Mouse (Mus musculus) myocyte (in vitro differentiated cells): Measurements from ENCODE around the gene Ndufs2. TPM values are rescaled to one million over a fixed set of nuclear protein-coding genes. Genes with fewer than 3 reads are reported as not detected.

Experiments used
- H3K27me3 ChIP-seq: one replicate; pipeline ENCODE4 v1.6.1; 2011; ENCODE audit not compliant: control insufficient read depth, insufficient read depth, insufficient read length
- H3K36me3 ChIP-seq: one replicate; pipeline ENCODE4 v1.6.1; 2011; ENCODE audit not compliant: control insufficient read depth, insufficient read depth
- H3K4me2 ChIP-seq: one replicate; pipeline ENCODE4 v1.6.1; 2011; ENCODE audit warnings: low read depth, control low read depth
- H3K4me3 ChIP-seq: one replicate; pipeline ENCODE4 v1.5.1; 2011; ENCODE audit warnings: mild to moderate bottlenecking, control low read depth, moderate library complexity
- H3K79me2 ChIP-seq: one replicate; pipeline ENCODE4 v1.6.1; 2011; ENCODE audit not compliant: control insufficient read depth, insufficient read depth
- H3ac ChIP-seq: one replicate; pipeline ENCODE4 v1.6.1; 2011; ENCODE audit not compliant: control insufficient read depth, insufficient read length
- CEBPB ChIP-seq: IDR thresholded peaks from 2 replicates; pipeline ENCODE4 v1.6.1; 2011; ENCODE audit warnings: mild to moderate bottlenecking, moderate library complexity; ENCODE audit not compliant: poor library complexity, insufficient read depth, severe bottlenecking
- E2F4 ChIP-seq: IDR thresholded peaks from one replicate; pipeline ENCODE4 v1.6.1; 2011; ENCODE audit warnings: mild to moderate bottlenecking, control low read depth, moderate library complexity; ENCODE audit not compliant: insufficient read depth
- MAX ChIP-seq: IDR thresholded peaks from one replicate; pipeline ENCODE4 v1.6.1; 2011; ENCODE audit warnings: low read depth, mild to moderate bottlenecking, control low read depth
- MYOD1 ChIP-seq, 3 experiments: IDR thresholded peaks; one replicate each; pipeline ENCODE4 v1.6.1; 2011; ENCODE audit warnings: control low read depth in 2 of 3, low read depth in 2 of 3, mild to moderate bottlenecking in 2 of 3, moderate library complexity in 1 of 3; ENCODE audit not compliant: insufficient read length in 2 of 3, control insufficient read depth in 1 of 3
- MYOG ChIP-seq, 3 experiments: IDR thresholded peaks; one replicate each; pipeline ENCODE4 v1.6.1; 2011; ENCODE audit warnings: control low read depth in 2 of 3, low read depth in 2 of 3, mild to moderate bottlenecking in 2 of 3; ENCODE audit not compliant: insufficient read length in 2 of 3, control insufficient read depth in 1 of 3, insufficient read depth in 1 of 3
- POLR2A ChIP-seq: IDR thresholded peaks from one replicate; pipeline ENCODE4 v1.6.1; 2011; ENCODE audit warnings: low read depth, mild to moderate bottlenecking, control low read depth, moderate library complexity; ENCODE audit not compliant: insufficient read length
- POLR2AphosphoS2 ChIP-seq: IDR thresholded peaks from one replicate; pipeline ENCODE4 v1.6.1; 2011; ENCODE audit warnings: low read depth, control low read depth; ENCODE audit not compliant: insufficient read length
- REST ChIP-seq: IDR thresholded peaks from one replicate; pipeline ENCODE4 v1.6.1; 2011; ENCODE audit warnings: mild to moderate bottlenecking, control low read depth, moderate library complexity; ENCODE audit not compliant: insufficient read depth, insufficient read length
- SRF ChIP-seq: IDR thresholded peaks from one replicate; pipeline ENCODE4 v1.6.1; 2011; ENCODE audit warnings: low read depth; ENCODE audit not compliant: control insufficient read depth, insufficient read length
- TCF12 ChIP-seq: IDR thresholded peaks from one replicate; pipeline ENCODE4 v1.6.1; 2011; ENCODE audit warnings: mild to moderate bottlenecking, control low read depth; ENCODE audit not compliant: poor library complexity, insufficient read depth, severe bottlenecking
- TCF3 ChIP-seq: IDR thresholded peaks from one replicate; pipeline ENCODE4 v1.6.1; 2011; ENCODE audit warnings: low read depth, control low read depth; ENCODE audit not compliant: insufficient read length
- USF1 ChIP-seq: IDR thresholded peaks from one replicate; pipeline ENCODE4 v1.6.1; 2011; ENCODE audit warnings: low read depth, mild to moderate bottlenecking, control low read depth, moderate library complexity
- polyA plus RNA-seq: library from polyadenylated mRNA; unstranded; fragments of >200 nt; fragmentation: generic; extraction: Trizol; gene quantifications from one replicate; pipeline ENCODE4 v1.2.1, GENCODE M21; 2012; ENCODE audit warnings: missing spikeins

The Ndufs2 gene
- polyA plus RNA-seq, 1 experiment: 409 TPM

- TF ChIP-seq MYOD1 (IDR thresholded peaks at IDR 0.05; ENCODE audit: control insufficient read depth in 1 of 3, insufficient read length in 2 of 3, low read depth in 2 of 3): no peak
- no peak for TF ChIP-seq POLR2AphosphoS2
- no peak for TF ChIP-seq MAX
- no peak for TF ChIP-seq TCF3
- no peak for TF ChIP-seq USF1
- TF ChIP-seq REST: no peak
- TF ChIP-seq MYOG (IDR thresholded peaks at IDR 0.05; ENCODE audit: control insufficient read depth in 1 of 3, insufficient read depth in 1 of 3, insufficient read length in 2 of 3, low read depth in 2 of 3): no peak
- TF ChIP-seq CEBPB: no peak
- TF ChIP-seq POLR2A: no peak
- no peak for TF ChIP-seq TCF12
- H3K4me3 ChIP-seq: no peak overlapping the region
- H3ac ChIP-seq: no peak overlapping the region
- no peaks in the 10 kb centered on the region for H3K79me2 ChIP-seq
- H3K27me3 ChIP-seq: no peaks in the 10 kb centered on the region
- H3K4me2 ChIP-seq: no peak overlapping the region
- peaks cover 10% of the 10 kb centered on the region for H3K36me3 ChIP-seq
Measured at GRCm38 (mm10) chr1:171277736-171278135, 26.5 kb upstream of the Ndufs2 start.

GRCm38 (mm10) chr1:171276110-171276748 lies 25.0 kb upstream of the Ndufs2 start:
- Histone ChIP-seq H3K27me3 (no peaks in the 10 kb centered on the region), H3K36me3 (peaks cover 10% of the 10 kb centered on the region), H3K4me2 (no peak overlapping the region), H3K79me2 (no peaks in the 10 kb centered on the region), H3K4me3 (no peak overlapping the region), H3ac (no peak overlapping the region)
- TF ChIP-seq CEBPB (no peak), MAX (no peak), MYOG (IDR thresholded peaks at IDR 0.05; ENCODE audit: control insufficient read depth in 1 of 3, insufficient read depth in 1 of 3, insufficient read length in 2 of 3, low read depth in 2 of 3) (no peak), TCF12 (no peak), TCF3 (no peak), REST (no peak), MYOD1 (IDR thresholded peaks at IDR 0.05; ENCODE audit: control insufficient read depth in 1 of 3, insufficient read length in 2 of 3, low read depth in 2 of 3) (no peak)

- no peak for TF ChIP-seq E2F4
- TF ChIP-seq MAX: no peak
- H3K36me3 ChIP-seq: peaks cover 10% of the 10 kb centered on the region
Measured at GRCm38 (mm10) chr1:171275144-171275734, 24.1 kb upstream of the Ndufs2 start.

GRCm38 (mm10) chr1:171274171-171274570 lies 23.0 kb upstream of the Ndufs2 start:
- Histone ChIP-seq H3K4me3 (no peak overlapping the region), H3ac (no peak overlapping the region), H3K36me3 (peaks cover 10% of the 10 kb centered on the region), H3K79me2 (peaks cover 3% of the 10 kb centered on the region), H3K27me3 (no peaks in the 10 kb centered on the region), H3K4me2 (no peak overlapping the region)
- TF ChIP-seq REST: no peak

More at GRCm38 (mm10) chr1:171275144-171275734, 24.1 kb upstream of the Ndufs2 start:
- Histone ChIP-seq H3ac (no peak overlapping the region), H3K4me2 (no peak overlapping the region), H3K4me3 (no peak overlapping the region), H3K27me3 (no peaks in the 10 kb centered on the region), H3K79me2 (peaks cover 3% of the 10 kb centered on the region)

- no peak overlapping the region for H3K4me3 ChIP-seq
- no peak for TF ChIP-seq POLR2AphosphoS2
- TF ChIP-seq REST: no peak
- no peak for TF ChIP-seq USF1
- TF ChIP-seq POLR2A: no peak
- no peak for TF ChIP-seq MYOD1 (IDR thresholded peaks at IDR 0.05; ENCODE audit: control insufficient read depth in 1 of 3, insufficient read length in 2 of 3, low read depth in 2 of 3)
- no peaks in the 10 kb centered on the region for H3K27me3 ChIP-seq
- no peak overlapping the region for H3K4me2 ChIP-seq
- no peak overlapping the region for H3ac ChIP-seq
- H3K36me3 ChIP-seq: peaks cover 10% of the 10 kb centered on the region
- H3K79me2 ChIP-seq: peaks cover 3% of the 10 kb centered on the region
Measured at GRCm38 (mm10) chr1:171272086-171272485, 20.9 kb upstream of the Ndufs2 start.

- H3K4me2 ChIP-seq: no peak overlapping the region
- TF ChIP-seq TCF3 (no peak), MYOD1 (IDR thresholded peaks at IDR 0.05; ENCODE audit: control insufficient read depth in 1 of 3, insufficient read length in 2 of 3, low read depth in 2 of 3) (no peak), MYOG (IDR thresholded peaks at IDR 0.05; ENCODE audit: control insufficient read depth in 1 of 3, insufficient read depth in 1 of 3, insufficient read length in 2 of 3, low read depth in 2 of 3) (no peak), CEBPB (no peak), POLR2AphosphoS2 (no peak), MAX (no peak), SRF (no peak), TCF12 (no peak), POLR2A (no peak), USF1 (no peak), REST (no peak), E2F4 (no peak)
- H3K79me2 ChIP-seq: peaks cover 3% of the 10 kb centered on the region
- peaks cover 10% of the 10 kb centered on the region for H3K36me3 ChIP-seq
- H3K27me3 ChIP-seq: no peaks in the 10 kb centered on the region
- H3ac ChIP-seq: no peak overlapping the region
- H3K4me3 ChIP-seq: peak overlapping the region; percentile 95
Measured at GRCm38 (mm10) chr1:171271622-171272021, 20.4 kb upstream of the Ndufs2 start.
